Mouse (Mus musculus): ENCODE results near the gene Atp2a3. TPM values are rescaled to one million over a fixed set of nuclear protein-coding genes. Genes with fewer than 3 reads are reported as not detected.

Atp2a3 gene
- 10 to 100 TPM in 1 of 2 experiments, 1 to 10 TPM in 1; 7.2 to 11.6 TPM for total RNA-seq (2021)
- 11.3 and 11.9 TPM in 2 replicates for polyA plus RNA-seq (2012; rRNA removed)
- long read RNA-seq, partial matches to known transcripts, result 1 of 1 reads
- long read RNA-seq, other reads (novel, unspliced or antisense), result 0 of 1 reads

DNA sequence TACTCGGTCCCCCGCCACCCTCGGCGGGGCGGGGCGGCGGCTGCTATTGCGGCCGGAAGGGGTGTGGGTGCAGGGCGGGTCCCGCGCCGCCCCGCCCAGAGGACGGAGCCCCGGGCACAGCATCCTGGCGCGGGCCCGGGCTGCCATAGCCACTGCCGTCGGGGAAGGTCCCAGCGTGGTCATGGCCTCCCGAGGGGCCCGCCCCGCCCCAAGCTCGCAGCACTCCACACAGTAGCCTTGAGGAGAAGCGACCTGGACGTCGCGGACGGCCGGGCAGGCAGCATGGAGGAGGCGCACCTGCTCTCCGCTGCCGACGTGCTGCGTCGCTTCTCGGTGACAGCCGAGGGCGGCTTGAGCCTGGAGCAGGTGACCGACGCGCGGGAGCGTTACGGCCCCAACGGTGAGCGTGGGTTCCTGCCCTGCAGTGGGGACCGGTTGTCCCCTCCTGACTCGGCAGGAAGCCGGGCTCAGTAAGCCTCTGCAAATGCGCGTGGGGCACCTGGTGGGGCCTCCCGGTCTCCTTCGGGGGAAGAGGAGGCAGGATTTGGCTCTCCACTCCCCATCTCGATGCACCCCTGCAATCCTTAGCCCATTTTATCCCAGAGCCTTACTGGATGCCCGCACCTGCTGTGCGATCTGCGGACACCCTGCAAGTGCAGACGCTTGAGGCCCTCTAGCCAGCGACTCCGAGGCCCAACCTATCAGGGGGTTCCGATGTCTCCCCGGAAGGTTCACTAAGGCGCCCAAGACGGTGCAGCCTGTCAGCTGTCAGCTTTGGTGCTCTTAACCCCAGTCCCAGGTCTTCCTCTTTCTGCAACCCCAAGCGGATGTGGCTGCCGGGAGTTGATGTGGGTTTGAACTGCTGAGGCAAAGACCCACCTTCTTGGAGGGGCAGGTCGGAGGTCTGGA is at the start of gene Atp2a3:
Gene Atp2a3 (plus strand): TSS at position 98 of the 909 bp plus-strand sequence.
- DNase-seq, result peak; percentile 50

DNA sequence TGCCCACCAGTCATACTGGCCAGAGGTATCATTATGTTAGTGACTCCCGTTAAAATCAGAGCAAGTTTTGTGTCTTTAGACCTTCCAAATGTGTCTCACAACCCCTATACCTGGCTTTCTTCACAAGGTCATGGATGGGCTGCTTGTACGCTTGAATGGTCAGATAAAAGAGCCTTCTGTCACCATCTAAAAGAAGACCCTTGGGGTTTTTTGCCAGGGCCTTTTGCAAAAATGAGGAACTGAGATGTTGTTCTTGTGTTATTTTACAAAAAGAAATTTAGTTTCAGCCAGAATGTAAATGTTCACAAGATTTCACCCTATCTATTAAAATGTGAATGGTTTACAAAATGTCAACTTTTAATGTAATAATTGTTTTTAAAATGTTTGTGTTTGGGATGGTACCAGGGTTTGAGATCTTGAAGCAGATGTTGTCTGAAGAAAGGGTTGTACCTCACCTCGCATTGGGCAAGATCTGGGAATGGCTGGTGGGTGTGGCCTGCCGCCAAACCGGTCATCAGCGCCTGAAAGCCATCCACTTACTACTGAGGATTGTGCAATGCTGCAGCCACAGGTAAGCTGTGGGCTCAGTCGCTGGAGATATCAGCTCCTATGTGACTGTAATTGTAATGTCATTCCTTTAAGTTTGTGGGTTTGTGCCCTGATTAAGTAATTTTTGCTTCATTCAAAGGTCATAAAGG is 43.5 kb upstream of the Atp2a3 start:
- DNase-seq, result no peak

DNA sequence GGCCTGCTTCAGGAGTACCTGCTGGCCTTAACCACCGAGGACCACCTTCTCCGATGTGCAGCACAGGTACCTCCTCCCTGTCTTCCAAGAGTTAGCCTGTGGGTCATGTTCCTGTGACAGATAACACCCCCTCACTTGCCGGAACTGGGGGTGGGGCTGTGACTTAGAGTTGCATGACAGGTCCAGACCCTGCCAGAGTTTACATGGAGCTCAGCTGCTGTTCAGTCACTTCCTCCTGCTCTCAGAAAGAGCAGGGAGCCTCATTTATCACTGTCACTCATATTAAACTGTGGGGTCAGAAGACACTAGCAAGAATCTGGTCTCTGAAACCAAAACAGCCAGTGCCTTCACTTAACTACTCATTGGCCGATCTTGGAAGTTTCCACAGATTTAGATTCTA is 37.9 kb upstream of the Atp2a3 start:
- no peak for DNase-seq

DNA sequence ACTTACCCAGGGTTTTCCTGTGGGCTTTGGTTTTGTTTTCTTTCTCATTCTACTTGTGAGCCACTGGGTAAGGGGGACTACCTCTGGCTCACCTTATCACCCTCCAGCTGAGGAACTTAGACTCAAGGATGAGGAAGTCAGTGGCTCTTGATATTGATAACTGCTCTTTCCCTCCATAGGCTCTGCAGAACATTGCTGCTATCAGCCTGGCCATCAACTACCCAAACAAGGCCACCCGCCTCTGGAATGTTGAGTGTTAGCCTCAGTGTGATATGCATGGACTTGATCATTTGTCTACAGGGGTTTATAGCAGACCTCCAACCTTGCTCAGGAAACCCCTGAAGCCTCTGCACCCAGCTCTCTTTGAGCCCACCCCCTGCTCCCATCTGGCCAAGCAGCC is 36.5 kb upstream of the Atp2a3 start:
- no peak for DNase-seq

DNA sequence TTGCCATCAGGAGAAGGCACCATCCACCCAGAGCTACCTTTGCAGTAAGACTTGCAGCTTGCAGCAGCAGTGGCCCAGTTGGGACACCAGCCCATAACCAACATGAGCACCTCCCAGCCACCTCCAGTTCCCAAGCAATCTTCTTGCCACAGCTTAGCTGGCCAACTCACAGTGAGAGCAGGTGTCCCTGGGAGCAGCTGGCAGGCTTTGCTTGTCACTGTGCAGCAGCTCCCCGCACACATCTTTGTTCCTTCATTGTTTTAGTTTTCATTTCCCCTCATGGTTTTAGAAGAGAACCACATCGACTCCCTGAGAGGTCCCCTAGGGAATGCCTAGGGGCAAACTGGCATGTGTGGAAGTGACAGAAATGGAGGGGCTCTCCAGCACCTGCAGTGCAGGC is 35.9 kb upstream of the Atp2a3 start:
- DNase-seq, result no peak

DNA sequence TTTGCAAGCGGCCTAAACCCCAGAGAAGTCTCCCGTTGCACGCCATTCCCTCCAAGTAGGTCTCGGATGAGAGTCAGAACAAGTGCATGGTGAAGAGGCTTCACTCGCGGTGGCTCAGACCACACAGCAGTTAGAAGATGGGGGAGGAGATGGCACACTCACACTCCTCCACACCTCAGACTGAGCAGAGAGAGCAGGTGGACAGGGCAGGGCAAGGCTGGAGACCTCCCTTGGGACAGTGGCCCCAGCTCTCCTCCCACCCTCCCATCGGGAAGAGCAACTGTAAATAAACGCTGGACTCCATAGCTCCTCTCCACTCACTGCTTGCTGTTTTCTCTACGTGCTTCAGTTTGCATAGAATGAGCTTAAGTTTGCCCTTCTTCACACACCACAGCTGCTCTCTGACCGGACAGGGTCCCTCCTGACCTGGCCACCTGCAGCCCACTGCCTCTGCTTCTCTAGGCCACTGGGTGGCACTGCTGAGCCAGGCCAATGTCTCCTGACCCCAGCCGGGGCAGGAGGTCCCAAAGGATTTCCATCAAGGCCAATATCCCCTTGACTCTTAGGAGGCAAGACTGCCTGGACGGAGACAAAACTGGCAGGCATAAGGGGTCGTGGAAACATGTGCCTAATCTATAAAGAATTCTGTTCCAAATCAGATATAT is 34.6 kb upstream of the Atp2a3 start:
- peak; percentile 58 for DNase-seq

DNA sequence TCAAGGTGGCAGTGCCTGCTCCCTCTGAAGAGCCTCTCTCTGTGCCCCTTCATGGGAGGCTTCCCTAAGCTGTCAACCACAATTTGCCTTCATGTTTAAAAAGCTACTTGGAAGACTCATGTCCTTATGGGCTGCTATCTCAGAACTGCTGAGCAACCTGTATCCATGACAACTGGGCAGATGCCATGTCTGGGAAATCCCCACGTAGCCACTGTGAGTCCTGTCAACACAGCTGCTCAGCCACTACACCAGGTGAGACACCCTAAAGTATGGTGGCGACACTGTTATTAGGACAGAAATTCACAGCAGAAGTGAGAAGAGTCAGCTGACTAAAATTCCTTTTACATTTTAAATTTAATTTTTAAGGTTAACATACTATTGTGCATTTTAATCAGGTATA is 32.5 kb upstream of the Atp2a3 start:
- DNase-seq, result no peak

DNA sequence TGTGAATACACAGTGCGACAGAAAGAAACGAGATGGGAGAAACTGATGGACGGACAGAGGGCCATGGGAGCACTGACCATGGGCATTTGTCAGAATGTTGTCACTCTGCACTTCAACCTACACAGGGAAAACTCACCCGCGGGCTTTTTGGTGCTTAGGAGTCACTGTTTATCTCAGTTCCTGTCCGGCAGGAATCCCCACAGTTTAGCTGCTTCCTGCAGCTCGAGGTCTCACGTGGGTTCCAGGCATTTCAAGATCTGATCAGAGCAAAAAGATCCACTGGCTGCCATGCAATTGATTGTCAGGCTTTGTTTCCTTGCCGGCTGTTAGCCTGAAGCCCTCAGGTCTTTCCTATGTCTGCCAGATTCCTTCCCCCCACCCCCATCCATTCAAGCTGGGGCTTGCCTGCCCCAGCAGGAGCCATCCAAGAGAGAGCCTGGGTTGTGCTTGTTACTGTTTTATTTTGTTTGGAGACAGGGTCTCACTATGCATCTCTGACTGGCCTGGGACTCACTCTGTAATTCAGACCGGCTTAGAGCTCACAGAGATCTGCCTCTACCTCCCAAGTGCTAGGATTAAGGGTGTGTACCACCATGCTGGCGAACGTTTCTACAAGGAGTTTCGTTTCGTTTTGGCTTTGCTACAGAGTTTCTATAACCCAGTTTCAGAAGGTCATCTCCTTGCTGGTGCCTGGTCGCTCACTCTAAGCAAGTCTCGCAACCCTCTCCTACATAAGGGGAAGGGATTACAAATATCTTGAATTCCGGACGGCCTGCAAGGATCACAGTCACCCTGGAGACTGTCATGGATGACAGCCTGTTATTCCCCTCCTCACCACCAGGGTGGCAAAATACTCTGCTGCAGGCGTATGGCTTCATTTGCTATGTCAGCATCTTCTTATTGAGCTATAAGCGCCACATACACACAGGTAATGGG is 20.5 kb upstream of the Atp2a3 start:
- no peak for DNase-seq

DNA sequence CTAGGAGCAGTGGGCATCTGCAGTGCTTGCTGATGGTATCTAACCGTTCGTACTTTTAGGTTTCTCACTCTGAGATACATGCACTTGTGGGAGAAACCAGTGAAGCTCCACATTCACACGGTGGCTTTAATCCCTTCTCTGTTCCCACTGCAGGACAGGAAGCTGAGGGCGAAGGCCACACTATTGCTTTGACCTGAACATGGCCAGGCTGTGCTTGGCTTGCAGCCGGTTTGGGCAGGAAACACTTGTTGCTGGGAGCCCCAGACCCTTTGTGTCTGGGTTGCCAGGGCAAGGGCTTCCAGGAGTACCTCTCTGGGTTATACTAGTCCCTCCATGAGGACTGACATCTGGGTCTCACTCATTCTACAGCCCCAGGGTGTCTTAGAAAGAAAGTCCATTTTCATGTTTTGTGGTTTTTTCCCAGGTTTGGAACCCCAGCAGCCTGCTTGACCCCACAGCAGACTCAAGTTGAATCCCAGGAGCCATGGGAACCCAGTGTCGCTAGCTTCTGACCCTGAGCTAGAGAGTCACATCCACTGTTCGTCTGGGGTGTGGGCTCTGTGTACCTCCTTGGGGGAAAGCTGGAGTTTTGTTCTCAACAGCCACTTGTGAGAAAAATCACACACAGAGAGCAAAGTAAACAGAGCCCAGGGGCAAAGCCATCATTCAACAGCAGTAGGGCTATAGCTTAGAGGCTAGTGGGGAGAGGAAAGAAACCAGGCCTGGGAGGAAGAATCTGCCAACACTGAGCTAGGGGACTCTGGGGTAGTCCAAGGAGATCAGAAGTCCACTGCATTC is 15.8 kb upstream of the Atp2a3 start:
- DNase-seq, result peak; percentile 46

DNA sequence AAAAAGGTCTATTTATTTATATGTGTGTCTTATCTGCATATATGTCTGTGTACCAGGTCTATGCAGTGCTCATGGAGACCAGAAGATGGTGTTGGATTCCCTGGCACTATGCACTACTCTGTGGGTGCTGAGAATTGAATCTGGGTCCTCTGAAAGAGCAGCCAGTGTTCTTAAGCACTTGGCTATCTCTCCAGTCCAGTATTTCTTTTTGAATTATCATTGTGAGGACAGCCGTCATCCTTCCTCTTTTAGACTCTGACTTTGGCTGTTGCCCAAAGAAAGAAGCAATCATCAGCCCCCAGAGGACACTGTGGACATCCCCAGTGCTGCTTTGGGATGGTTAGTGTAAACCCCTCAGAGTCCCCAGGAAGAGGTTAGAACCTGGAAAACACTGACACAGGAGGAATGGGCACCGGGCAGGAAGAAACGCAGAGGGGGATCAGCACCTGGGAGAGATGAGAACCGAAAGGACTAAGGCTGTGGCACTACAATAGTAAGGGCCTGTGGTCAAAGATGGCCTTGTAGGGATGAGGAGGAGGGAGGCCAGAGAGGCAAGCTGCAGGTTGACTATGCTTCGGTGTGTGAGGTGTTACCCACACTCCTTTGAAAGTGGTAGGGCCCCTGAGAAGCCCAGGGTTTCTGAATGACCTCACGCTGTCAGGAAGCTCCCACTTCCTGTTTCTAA is 15.0 kb upstream of the Atp2a3 start:
- DNase-seq, result no peak

DNA sequence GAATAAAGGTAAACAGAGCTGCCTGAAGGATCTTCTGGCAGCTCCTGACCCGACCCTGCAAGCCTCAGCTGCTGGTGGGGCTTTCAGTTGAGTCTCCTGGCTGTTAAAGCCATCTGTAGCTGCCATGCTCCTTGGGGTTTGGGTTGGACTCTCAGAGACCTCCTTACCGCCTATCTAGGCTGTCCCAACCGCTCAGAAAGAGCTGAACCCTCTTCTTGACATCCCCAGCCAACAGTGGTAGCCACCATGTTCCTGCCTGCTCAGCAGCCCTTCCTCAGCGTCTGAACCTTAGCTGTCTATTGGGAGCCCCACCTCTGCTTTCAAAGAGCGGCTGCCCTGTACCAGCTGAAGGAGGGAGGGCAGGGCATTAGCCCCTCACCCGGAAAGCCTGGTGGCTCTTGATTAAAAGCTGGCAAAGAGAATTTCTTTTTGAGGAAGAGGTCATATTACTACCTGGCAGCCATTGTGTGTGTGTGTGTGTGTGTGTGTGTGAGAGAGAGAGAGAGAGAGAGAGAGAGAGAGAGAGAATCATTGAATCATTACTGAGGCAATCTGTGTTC is 14.3 kb upstream of the Atp2a3 start:
- no peak for DNase-seq

DNA sequence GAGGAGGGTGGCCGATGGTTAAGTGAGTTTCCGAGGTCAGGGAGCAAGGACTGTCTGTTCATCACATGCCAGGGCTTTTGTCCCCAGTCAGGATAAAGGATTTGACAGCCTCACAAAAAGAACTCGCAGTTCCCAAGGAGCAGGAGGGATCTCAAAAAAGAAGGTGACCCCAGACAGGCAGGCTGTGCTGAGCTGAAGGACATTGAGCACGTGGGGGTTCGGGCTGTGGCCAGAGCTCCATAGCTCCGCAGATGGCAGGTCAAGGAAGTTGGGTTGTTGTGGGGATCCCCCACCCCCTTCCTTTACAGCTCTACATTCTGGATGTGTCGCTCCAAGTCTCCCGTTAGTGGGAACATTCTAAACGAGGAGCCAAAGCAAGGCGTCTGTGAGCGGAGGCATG is 13.1 kb upstream of the Atp2a3 start:
- no peak for DNase-seq

DNA sequence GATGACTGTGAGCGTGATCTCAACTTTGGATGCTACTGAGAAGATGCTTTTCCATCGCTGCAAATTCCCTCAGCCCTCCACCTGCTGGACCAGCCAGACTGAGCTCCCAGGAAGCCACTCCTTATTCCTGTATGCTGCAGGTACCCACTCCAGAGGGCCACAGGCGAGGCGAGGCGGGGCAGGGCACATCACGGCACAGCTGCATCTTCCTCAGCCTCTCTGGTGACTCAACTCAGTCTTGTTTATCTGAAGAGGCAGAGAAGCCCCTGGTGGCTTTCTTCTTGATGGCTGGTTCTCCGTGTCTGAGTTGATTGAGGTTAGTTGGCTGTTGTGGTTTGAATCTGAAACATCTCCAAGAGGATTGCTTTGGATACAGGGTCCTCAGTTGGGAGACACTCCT is 12.7 kb upstream of the Atp2a3 start:
- no peak for DNase-seq

DNA sequence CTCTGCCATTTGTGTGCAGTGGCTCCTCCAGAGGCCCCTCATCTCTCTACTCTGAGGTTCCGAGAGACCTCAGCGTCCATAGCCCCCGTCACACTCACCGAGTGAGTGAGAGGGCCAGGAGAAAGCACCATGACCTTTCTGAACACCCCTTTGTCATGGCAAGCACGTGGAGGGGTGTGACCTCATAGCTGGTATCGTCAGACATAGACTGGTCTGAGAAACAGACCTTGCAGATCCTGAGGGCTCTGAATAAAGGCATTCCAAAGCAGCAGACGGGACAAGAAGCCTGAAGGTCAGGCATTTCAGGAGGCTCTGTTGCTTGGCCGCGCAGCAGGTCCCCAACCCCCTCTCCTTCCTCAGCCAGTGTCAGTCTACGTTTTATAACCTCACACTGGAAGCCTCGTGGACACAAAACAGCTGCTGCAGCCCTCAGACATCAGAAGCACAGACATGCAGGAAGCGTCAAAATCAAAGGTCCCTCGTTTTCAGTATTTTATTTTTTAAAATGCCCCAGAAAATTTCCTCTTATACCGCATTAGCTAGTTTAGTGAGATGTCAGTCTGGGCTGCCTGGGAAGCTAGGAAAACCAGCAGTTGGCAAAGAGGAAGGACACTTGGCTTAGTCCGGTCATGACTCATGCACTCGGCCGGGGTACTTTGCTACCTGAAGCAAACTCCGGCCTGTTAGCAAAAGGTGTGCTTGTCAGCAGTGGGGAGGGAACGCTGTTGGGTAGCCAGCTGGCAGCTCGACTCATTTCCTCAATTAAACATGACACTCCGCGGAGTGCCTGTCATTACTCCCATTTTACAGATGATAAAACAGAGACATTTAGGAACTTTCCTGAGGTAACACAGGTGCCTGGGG is 9.6 kb upstream of the Atp2a3 start:
- DNase-seq, result peak; percentile 80

DNA sequence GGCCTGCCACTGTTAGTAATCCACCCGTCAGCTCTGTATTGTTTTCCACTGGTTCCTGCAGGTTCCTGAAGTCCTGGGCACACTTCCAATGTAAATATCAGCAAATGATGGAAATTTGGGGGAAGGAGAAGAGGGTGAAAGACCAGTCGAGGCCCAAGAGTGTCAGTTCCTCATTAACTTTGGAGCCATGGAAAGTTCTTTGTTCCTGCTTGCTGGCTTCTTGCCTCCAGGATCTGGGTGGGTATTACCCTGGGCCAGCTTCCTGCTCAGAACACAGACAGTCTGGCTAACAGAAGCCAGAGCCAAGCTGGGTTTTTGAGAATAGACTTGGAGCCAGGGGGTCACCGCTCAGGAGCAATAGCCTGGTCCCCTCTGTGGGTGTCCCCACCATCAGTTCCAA is 8.7 kb upstream of the Atp2a3 start:
- peak; percentile 39 for DNase-seq

DNA sequence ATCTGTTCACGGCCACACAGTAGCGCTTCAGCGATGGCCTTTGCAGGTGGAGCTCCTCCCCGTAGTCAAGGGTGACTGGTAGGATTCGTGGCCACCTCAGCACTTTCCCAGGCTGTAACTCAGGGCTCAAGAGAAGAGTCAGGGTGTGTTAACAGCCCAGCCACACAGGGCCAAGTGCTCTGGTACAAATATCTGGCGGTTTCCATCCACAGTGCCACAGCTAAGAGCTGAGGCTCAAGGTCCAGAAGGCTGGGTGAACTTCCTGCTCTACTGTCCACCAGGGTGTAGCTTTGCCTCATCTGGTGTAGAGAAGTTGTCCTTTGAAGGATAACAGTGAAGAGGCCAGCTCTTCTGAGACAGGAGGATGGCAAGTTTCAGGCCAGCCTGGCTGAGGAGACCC is 8.3 kb upstream of the Atp2a3 start:
- no peak for DNase-seq

DNA sequence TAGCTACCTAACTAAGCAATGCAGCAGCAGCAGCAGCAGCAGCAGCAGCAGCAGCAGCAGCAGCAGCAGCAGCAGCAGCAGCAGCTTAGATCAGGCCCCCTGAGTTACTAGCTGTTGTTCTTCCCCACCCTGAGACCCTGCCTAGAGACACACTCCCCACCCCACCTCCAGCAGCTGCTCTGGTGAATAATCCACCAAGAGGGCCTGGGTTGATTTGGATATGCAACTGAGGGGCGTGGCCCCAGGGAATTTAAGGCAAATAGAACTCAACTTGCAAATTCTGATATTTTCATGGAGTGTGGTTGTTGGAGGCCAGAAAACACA is 7.9 kb upstream of the Atp2a3 start:
- DNase-seq, result no peak

DNA sequence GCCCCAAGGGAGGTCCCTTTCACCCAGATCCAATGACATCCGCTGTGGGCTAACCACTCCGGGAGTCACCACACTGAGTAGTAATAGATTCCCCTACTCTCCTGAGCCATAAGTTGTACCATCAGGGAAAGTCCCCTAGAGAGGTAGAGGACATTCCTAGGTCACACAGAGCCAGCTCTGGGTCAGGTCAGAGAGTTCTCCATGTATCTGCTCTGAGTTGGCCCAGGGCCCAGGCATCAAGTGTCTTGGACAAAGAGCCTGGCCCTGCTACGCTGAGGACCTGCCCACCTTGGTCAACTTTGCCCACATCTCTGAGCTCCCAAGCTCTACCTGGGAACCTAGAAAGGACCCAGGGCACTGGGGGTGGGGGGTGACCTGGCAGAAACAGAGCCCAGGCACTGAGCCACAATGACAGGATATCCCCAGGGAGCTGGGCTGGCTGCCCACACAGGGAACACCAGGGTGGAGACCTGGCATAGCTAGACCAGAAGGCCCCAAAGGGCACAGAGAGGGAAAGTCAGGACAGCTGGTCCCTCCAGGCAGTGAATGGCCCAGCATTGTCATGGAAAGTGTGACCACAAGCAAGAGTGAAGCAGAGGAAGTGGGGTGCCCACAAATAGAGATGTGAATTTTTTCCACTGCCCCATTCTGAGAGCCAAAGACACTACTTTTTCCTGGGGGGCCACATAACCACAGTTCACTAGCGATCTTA is 7.4 kb upstream of the Atp2a3 start:
- DNase-seq, result peak; percentile 74

All from adrenal gland, adult 2 months (tissue).